Mouse (Mus musculus) hindbrain, embryonic 11.5 days (tissue): ENCODE results near the gene Ass1. TPM values are rescaled to one million over a fixed set of nuclear protein-coding genes. Genes with fewer than 3 reads are reported as not detected.

ENCODE experiments used
- ATAC-seq: fragments of 200-750 bp; cut with Nextera tagmentation; 2 replicates; pipeline ENCODE4 v1.8.0; 2017; ENCODE audit warnings: mild to moderate bottlenecking, moderate TSS enrichment, moderate library complexity; ENCODE audit not compliant: low FRiP score
- DNase-seq: peaks from one replicate; pipeline ENCODE4 v3.0.0-alpha.2; 2015; ENCODE audit warnings: low spot score
- H3K27ac ChIP-seq: fragments of 300-500 bp; sonication (generic); 2 replicates; pipeline ENCODE4 v1.5.1; 2014; ENCODE audit warnings: mild to moderate bottlenecking, low read depth, low read length
- H3K27me3 ChIP-seq: fragments of 300-500 bp; sonication (generic); 2 replicates; pipeline ENCODE4 v1.6.1; 2014; ENCODE audit warnings: mild to moderate bottlenecking, low read length, moderate library complexity, mixed read lengths; ENCODE audit not compliant: control insufficient read depth, insufficient read depth
- H3K36me3 ChIP-seq: fragments of 300-500 bp; sonication (generic); 2 replicates; pipeline ENCODE4 v1.6.1; 2014; ENCODE audit warnings: mild to moderate bottlenecking, low read length, moderate library complexity, mixed read lengths; ENCODE audit not compliant: control insufficient read depth, insufficient read depth
- H3K4me1 ChIP-seq: fragments of 300-500 bp; sonication (generic); replicated peaks from 2 replicates; pipeline ENCODE4 v1.6.1; 2014; ENCODE audit warnings: low read length, mixed read lengths; ENCODE audit not compliant: control insufficient read depth, insufficient read depth
- H3K4me2 ChIP-seq: fragments of 300-500 bp; sonication (generic); replicated peaks from 2 replicates; pipeline ENCODE4 v1.6.1; 2014; ENCODE audit warnings: mild to moderate bottlenecking, low read depth, low read length
- H3K4me3 ChIP-seq: fragments of 300-500 bp; sonication (generic); 2 replicates; pipeline ENCODE4 v1.5.1; 2014; ENCODE audit warnings: low read depth, low read length
- H3K9ac ChIP-seq: fragments of 300-500 bp; sonication (generic); 2 replicates; pipeline ENCODE4 v1.6.1; 2014; ENCODE audit warnings: low read depth, low read length
- H3K9me3 ChIP-seq: fragments of 300-500 bp; sonication (generic); 2 replicates; pipeline ENCODE4 v1.6.1; 2016; ENCODE audit warnings: low read length; ENCODE audit not compliant: control insufficient read depth
- WGBS: fragments of 180-500 bp; shearing (Covaris S2); extraction: QIAGEN DNeasy Blood & Tissue Kit; methylation state at CpG from one replicate; pipeline ENCODE4 v1.1.7; 2014; 5-methylcytosine and 5-hydroxymethylcytosine counted together
- polyA plus RNA-seq: library from polyadenylated mRNA; unstranded; fragments of >200 nt; fragmentation: Nextera tagmentation; extraction: Ambion mirVana; gene quantifications from 2 replicates; pipeline ENCODE4 v1.2.1, GENCODE M21; 2014

The Ass1 gene
- polyA plus RNA-seq, 1 experiment from 2014 or later, result 10.3 TPM

DNA sequence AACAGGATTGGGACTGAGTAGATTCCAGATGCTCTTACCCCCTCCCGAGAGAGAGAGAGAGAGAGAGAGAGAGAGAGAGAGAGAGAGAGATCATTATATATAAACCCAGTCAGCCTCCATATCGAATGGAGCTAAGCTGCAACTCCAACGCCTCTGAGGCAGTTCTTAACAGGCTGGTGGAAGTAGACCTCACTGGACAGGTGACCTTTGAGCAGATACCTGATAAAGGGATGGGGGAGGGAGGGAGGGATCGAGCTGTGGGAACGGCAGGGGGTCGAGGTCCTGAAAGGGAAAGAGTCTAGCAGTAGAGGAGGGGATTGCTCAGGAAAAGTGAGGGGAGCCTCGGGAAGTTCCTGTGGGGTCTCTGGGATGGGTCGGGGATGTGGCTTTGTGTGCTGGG lies 8.0 kb upstream of the Ass1 start:
- Histone ChIP-seq H3K27ac (no peak overlapping the region), H3K4me3 (no peak overlapping the region), H3K27me3 (peaks cover 32% of the 10 kb centered on the region), H3K9me3 (no peaks in the 10 kb centered on the region), H3K4me1 (peaks cover 6% of the 10 kb centered on the region; the same call in 1 of the 2 replicates), H3K36me3 (no peaks in the 10 kb centered on the region), H3K9ac (no peak overlapping the region), H3K4me2 (no peak overlapping the region)
- no peak for ATAC-seq
- no peak for DNase-seq
- 38% methylated on average over 8 of the region's 8 CpGs for WGBS

DNA sequence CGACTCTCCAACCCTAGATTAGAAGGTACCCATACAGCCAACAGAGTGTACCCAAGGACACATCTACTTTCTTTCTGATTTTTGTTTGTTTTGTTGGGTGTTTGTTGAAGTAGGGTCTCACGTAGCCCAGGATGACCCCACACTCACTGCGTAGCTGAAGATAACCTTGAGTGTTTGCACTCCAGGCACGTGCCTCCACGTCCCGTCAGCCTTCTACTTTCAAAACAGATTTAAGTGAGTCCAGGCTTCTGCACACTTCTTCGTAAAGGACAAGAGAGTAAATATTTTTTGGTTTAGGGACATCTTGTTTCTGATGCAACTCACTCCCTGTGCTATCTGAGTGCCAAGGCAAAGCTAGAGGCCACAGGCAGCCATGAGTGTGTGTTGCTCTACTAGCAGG lies 6.8 kb upstream of the Ass1 start:
- no peak for ATAC-seq
- Histone ChIP-seq H3K4me1 (peaks cover 6% of the 10 kb centered on the region; the same call in 1 of the 2 replicates), H3K4me3 (no peak overlapping the region), H3K36me3 (no peaks in the 10 kb centered on the region), H3K27ac (no peak overlapping the region), H3K4me2 (no peak overlapping the region), H3K27me3 (peaks cover 30% of the 10 kb centered on the region), H3K9me3 (no peaks in the 10 kb centered on the region), H3K9ac (no peak overlapping the region)
- DNase-seq, result no peak
- 91% methylated on average over 7 of the region's 7 CpGs for WGBS

DNA sequence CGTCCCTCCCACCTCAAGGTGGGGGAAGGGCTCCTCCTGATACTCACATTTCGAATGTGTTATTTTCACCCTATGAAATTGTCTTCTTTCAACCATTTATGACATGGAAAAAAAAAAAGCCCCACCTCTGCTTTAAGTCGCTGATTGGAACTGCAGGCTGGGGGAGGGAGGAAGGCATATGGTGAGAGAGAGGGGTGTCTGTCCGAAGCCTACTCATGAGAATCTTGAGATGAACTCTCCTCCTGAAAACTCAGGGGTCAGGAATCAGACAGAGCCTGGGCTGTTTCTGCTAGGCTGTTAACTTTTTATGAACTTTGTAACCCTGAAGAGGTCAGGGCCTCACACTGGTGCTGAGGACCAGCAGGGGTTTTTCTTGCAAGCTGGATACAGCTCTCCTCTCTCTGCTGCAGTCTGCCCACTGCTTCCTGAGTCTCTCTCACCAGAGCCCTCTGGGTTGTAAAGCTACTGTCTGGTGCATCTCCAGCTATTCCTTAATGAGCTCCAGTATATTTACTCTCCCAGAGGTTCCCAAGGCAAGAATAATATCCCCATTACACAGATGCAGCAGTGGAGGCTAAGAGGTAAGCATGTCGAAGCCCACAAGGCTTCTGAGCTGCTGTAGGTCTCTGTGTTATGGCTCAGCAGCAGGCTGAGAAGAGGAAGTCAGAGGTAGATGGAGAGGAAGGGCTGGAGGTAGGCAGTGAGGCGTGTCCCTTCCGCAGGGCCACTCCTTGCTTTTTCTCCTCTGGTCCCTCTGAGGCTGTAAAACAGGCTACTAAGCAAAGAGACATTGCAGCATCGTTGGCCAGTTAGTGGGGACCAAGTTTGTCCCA lies 6.1 kb upstream of the Ass1 start:
- ATAC-seq, result no peak
- Histone ChIP-seq H3K9ac (no peak overlapping the region), H3K9me3 (no peaks in the 10 kb centered on the region), H3K4me3 (no peak overlapping the region), H3K27ac (no peak overlapping the region), H3K27me3 (peaks cover 29% of the 10 kb centered on the region), H3K36me3 (no peaks in the 10 kb centered on the region), H3K4me2 (no peak overlapping the region), H3K4me1 (peaks cover 6% of the 10 kb centered on the region; the same call in 1 of the 2 replicates)
- DNase-seq, result no peak
- WGBS, result 57% methylated on average over 8 of the region's 8 CpGs

DNA sequence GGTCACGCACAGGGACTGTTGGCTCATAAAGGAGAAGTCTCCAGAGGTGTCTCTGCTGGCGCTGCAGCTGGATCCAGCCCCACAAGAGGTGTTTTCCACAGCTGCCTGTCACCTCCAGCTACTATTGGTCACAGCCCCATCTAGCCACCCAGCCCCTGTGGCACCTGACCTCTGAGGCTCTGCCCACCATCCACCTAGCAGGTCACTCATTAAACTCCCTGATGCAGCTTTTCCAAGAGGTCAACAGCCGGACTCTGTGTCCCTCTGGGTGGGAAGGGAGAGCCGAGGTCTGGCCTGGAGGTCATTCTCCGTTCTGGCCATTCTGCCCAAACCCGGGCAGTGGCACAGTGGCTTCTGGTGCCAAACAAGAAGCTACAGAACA lies 5.5 kb upstream of the Ass1 start:
- WGBS, result 73% methylated on average over 6 of the region's 6 CpGs
- Histone ChIP-seq H3K4me2 (no peak overlapping the region), H3K4me1 (peaks cover 4% of the 10 kb centered on the region), H3K9me3 (no peaks in the 10 kb centered on the region), H3K4me3 (no peak overlapping the region), H3K9ac (no peak overlapping the region), H3K36me3 (no peaks in the 10 kb centered on the region), H3K27me3 (peaks cover 29% of the 10 kb centered on the region), H3K27ac (no peak overlapping the region)
- ATAC-seq (no peak), DNase-seq (no peak)

DNA sequence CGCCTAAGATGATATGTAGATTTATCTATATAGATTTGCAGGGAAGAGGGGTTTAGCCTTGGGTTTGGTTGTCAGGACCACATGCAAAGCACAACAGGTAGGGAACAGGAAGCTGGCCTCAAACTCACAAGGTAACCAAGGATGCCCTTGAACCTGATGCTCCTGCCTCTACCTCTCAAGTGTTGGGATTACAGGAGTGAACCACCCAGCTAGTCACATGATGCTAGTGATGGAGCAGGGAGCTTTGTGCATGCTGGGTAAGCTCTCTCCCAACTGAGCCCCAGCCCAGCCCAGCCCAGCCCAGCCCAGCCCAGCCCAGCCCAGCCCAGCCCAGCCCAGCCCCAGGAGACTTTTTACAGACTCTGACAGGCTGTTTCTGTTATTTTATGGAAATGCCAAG lies 2.5 kb upstream of the Ass1 start:
- ATAC-seq (no peak), DNase-seq (no peak)
- WGBS, result 77% methylated on average over 1 of the region's 1 CpGs
- Histone ChIP-seq H3K4me2 (no peak overlapping the region), H3K9ac (no peak overlapping the region), H3K4me1 (peaks cover 8% of the 10 kb centered on the region), H3K4me3 (no peak overlapping the region), H3K27me3 (peaks cover 39% of the 10 kb centered on the region), H3K9me3 (no peaks in the 10 kb centered on the region), H3K36me3 (no peaks in the 10 kb centered on the region), H3K27ac (no peak overlapping the region)

DNA sequence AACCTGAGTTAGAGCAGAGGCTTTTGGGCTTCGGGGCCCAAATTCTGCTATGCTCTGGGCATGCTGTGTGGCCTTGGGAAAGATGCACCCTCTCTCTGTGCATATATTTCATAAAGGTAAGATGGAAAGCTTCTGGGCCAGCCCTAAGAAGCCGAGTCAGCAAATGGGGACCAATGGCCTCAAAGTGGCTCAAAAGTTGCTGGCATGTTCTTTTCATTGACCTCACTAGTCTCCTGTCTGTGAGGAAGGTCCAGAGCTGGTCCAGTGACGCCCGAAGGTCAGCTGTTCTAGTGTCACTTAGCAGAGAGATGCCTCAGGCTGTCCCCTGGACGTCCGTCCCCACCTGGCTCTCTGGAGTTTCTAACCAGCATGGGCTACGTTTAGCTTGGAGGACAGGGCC lies 1.1 kb upstream of the Ass1 start:
- Histone ChIP-seq H3K27me3 (peaks cover 39% of the 10 kb centered on the region), H3K9ac (no peak overlapping the region), H3K36me3 (no peaks in the 10 kb centered on the region), H3K4me2 (no peak overlapping the region), H3K4me3 (no peak overlapping the region), H3K9me3 (no peaks in the 10 kb centered on the region), H3K4me1 (peaks cover 8% of the 10 kb centered on the region), H3K27ac (no peak overlapping the region)
- DNase-seq, result no peak
- no peak for ATAC-seq
- 72% methylated on average over 7 of the region's 7 CpGs for WGBS

DNA sequence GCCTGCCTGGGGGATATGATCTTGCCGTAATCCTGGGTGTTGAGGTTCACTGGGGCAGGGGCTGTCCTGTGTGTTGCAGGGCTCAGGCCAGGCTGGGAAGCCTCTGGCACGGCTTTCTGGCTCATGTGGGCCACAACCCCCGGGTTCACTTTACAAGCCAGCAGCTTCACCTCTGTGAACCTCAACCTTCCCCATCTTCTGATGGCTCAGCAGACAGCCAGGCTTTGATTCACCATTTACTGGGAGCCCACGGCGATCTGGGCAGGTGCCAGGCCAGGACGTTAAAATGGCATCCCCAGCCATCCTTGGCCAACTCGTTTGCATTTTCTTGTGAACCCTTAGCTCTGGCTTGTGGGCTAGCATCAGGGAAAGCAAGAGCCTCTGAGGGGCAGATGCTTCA lies 527 bp upstream of the Ass1 start:
- H3K27me3 ChIP-seq, result peaks cover 39% of the 10 kb centered on the region
- H3K27ac ChIP-seq, result no peak overlapping the region
- DNase-seq (no peak), ATAC-seq (no peak)
- WGBS, result 33% methylated on average over 7 of the region's 7 CpGs
- H3K4me1 ChIP-seq, result peaks cover 8% of the 10 kb centered on the region
- H3K9ac ChIP-seq, result no peak overlapping the region
- no peaks in the 10 kb centered on the region for H3K36me3 ChIP-seq
- peak overlapping the region; percentile 53 for H3K4me2 ChIP-seq
- H3K4me3 ChIP-seq, result peak overlapping the region; percentile 32
- H3K9me3 ChIP-seq, result no peaks in the 10 kb centered on the region

DNA sequence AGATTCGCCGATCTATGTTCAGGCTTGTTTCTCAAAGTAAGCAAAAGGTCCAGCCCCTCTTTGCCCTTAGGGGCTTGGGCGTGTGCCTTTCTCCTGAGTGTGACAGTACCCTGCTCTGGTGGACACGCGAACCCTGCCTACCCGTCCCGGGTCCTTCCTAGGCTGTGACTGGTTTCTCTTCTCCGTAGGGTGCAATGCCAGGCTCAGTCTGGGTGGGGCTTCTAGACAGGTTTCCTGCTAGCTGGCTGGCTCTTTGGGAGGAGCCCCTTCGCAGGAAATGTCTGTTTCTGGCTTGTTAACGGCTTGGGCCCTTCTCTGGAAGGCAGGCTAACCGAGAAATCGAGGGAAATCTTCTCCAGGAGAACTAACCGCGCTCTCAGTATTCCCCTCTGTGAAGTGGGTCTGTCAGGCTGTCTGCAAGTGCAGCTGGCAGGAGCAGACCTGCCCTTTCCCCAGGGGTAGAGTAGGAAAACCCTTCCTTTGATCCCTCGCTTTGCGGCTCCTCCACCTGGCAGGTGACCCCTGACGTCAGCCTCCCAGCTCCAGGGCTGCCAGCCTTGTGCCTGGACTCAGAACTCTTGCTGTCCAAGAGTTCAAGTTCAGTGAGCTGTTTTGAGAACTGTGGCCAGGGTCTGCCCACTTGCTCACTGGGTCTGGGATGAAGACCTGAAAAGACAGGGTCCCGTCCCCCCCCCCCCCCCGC lies 827 bp downstream of the Ass1 start:
- Histone ChIP-seq H3K9ac (no peak overlapping the region), H3K9me3 (no peaks in the 10 kb centered on the region), H3K4me2 (peak overlapping the region; percentile 53), H3K27ac (no peak overlapping the region), H3K4me1 (peaks cover 12% of the 10 kb centered on the region), H3K27me3 (peaks cover 37% of the 10 kb centered on the region), H3K4me3 (peak overlapping the region; percentile 32), H3K36me3 (no peaks in the 10 kb centered on the region)
- WGBS, result 13% methylated on average over 18 of the region's 19 CpGs
- ATAC-seq, result no peak
- no peak for DNase-seq

DNA sequence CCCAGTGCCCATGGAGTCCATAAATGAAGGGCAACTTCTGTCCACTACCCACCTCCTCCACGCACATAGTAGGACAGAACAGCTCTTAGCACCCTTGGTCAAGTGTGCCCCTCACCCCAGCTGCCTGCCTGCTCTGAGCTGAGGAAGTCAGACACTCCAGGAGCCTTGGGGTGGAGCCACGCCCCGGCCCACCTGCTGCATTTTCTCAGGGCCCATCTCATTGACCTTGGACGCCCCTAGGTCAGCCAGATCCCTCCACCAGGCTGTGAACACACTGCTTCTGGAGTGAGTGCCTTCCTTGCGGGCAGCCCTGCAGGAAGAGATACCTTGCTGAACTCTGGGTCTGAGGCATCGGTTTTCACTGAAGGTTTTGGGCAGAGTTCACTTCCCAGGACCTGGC lies 1.6 kb downstream of the Ass1 start:
- H3K4me2 ChIP-seq, result no peak overlapping the region
- 41% methylated on average over 6 of the region's 6 CpGs for WGBS

More for the DNA sequence above, 1.6 kb downstream of the Ass1 start:
- H3K9ac ChIP-seq, result no peak overlapping the region
- H3K9me3 ChIP-seq, result no peaks in the 10 kb centered on the region
- peaks cover 12% of the 10 kb centered on the region for H3K4me1 ChIP-seq
- no peak overlapping the region for H3K4me3 ChIP-seq
- peaks cover 37% of the 10 kb centered on the region for H3K27me3 ChIP-seq
- H3K27ac ChIP-seq, result no peak overlapping the region
- ATAC-seq (no peak), DNase-seq (no peak)
- H3K36me3 ChIP-seq, result no peaks in the 10 kb centered on the region
